Mouse (Mus musculus): ENCODE data around the gene Klkb1. TPM values are rescaled to one million over a fixed set of nuclear protein-coding genes. Genes with fewer than 3 reads are reported as not detected.

The Klkb1 gene
- total and polyA plus RNA-seq, 2 experiments from 2014 or later = not detected

GRCm38 (mm10) chr8:45310967-45311366 lies 16.3 kb upstream of the Klkb1 start:
- WGBS = 79% methylated on average over 4 of the region's 4 CpGs
- H3K4me3 ChIP-seq (ENCODE audit: low read depth, low read length) = no peak overlapping the region
- no peaks in the 10 kb centered on the region for H3K9me3 ChIP-seq (replicated peaks; ENCODE audit: control insufficient read depth, low read length)
- no peaks in the 10 kb centered on the region for H3K27me3 ChIP-seq (ENCODE audit: control insufficient read depth, insufficient read depth, low read length)
- no peaks in the 10 kb centered on the region for H3K4me1 ChIP-seq (ENCODE audit: control insufficient read depth, insufficient read depth)
- no peak for DNase-seq (ENCODE audit: low spot score)
- TF ChIP-seq EP300 (IDR thresholded peaks at IDR 0.05; ENCODE audit: low read depth) = no peak
- no peak for TF ChIP-seq CTCF (IDR thresholded peaks at IDR 0.05; ENCODE audit: low read depth)
- ATAC-seq (ENCODE audit: insufficient read depth, low read depth) = no peak
- no peak overlapping the region for H3K9ac ChIP-seq (replicated peaks; ENCODE audit: low read depth, low read length)
- H3K4me2 ChIP-seq (ENCODE audit: low read depth, low read length) = no peak overlapping the region
- no peaks in the 10 kb centered on the region for H3K36me3 ChIP-seq (replicated peaks; ENCODE audit: control insufficient read depth, insufficient read depth, low read length)
- H3K27ac ChIP-seq (ENCODE audit: low read depth) = no peak overlapping the region

GRCm38 (mm10) chr8:45308366-45308765 lies 13.7 kb upstream of the Klkb1 start, which contains the start of gene Gm45753:
TSS of gene Gm45753 (minus strand) at chr8:45308466.
- Histone ChIP-seq H3K4me2 (ENCODE audit: low read depth, low read length) (no peak within 1 kb of the TSS), H3K36me3 (replicated peaks; ENCODE audit: control insufficient read depth, insufficient read depth, low read length) (no peaks in the 10 kb centered on the region), H3K27ac (ENCODE audit: low read depth) (no peak within 1 kb of the TSS), H3K4me1 (ENCODE audit: control insufficient read depth, insufficient read depth) (no peaks in the 10 kb centered on the region), H3K9ac (replicated peaks; ENCODE audit: low read depth, low read length) (no peak within 1 kb of the TSS), H3K4me3 (ENCODE audit: low read depth, low read length) (no peak within 1 kb of the TSS), H3K9me3 (replicated peaks; ENCODE audit: control insufficient read depth, low read length) (no peaks in the 10 kb centered on the region), H3K27me3 (ENCODE audit: control insufficient read depth, insufficient read depth, low read length) (no peaks in the 10 kb centered on the region)
- ATAC-seq (ENCODE audit: insufficient read depth, low read depth) (no peak), DNase-seq (ENCODE audit: low spot score) (no peak)
- WGBS = 88% methylated on average over 13 of the region's 13 CpGs
- TF ChIP-seq EP300 (IDR thresholded peaks at IDR 0.05; ENCODE audit: low read depth) (no peak), CTCF (IDR thresholded peaks at IDR 0.05; ENCODE audit: low read depth) (no peak)

GRCm38 (mm10) chr8:45305479-45305878 lies 10.8 kb upstream of the Klkb1 start:
- no peaks in the 10 kb centered on the region for H3K27me3 ChIP-seq (ENCODE audit: control insufficient read depth, insufficient read depth, low read length)
- H3K9ac ChIP-seq (replicated peaks; ENCODE audit: low read depth, low read length) = no peak overlapping the region
- DNase-seq (ENCODE audit: low spot score) (no peak), ATAC-seq (ENCODE audit: insufficient read depth, low read depth) (no peak)
- no peak overlapping the region for H3K4me3 ChIP-seq (ENCODE audit: low read depth, low read length)
- no peaks in the 10 kb centered on the region for H3K4me1 ChIP-seq (ENCODE audit: control insufficient read depth, insufficient read depth)
- no peaks in the 10 kb centered on the region for H3K36me3 ChIP-seq (replicated peaks; ENCODE audit: control insufficient read depth, insufficient read depth, low read length)
- H3K27ac ChIP-seq (ENCODE audit: low read depth) = no peak overlapping the region
- H3K9me3 ChIP-seq (replicated peaks; ENCODE audit: control insufficient read depth, low read length) = no peaks in the 10 kb centered on the region
- 86% methylated on average over 1 of the region's 1 CpGs for WGBS
- TF ChIP-seq EP300 (IDR thresholded peaks at IDR 0.05; ENCODE audit: low read depth) = no peak
- no peak for TF ChIP-seq CTCF (IDR thresholded peaks at IDR 0.05; ENCODE audit: low read depth)
- no peak overlapping the region for H3K4me2 ChIP-seq (ENCODE audit: low read depth, low read length)

- Histone ChIP-seq H3K27ac (ENCODE audit: low read depth) (no peak overlapping the region), H3K9ac (replicated peaks; ENCODE audit: low read depth, low read length) (no peak overlapping the region), H3K4me3 (ENCODE audit: low read depth, low read length) (no peak overlapping the region), H3K4me2 (ENCODE audit: low read depth, low read length) (no peak overlapping the region), H3K4me1 (ENCODE audit: control insufficient read depth, insufficient read depth) (no peaks in the 10 kb centered on the region), H3K36me3 (replicated peaks; ENCODE audit: control insufficient read depth, insufficient read depth, low read length) (no peaks in the 10 kb centered on the region), H3K27me3 (ENCODE audit: control insufficient read depth, insufficient read depth, low read length) (no peaks in the 10 kb centered on the region), H3K9me3 (replicated peaks; ENCODE audit: control insufficient read depth, low read length) (no peaks in the 10 kb centered on the region)
- WGBS = 87% methylated on average over 3 of the region's 3 CpGs
- no peak for ATAC-seq (ENCODE audit: insufficient read depth, low read depth)
- TF ChIP-seq CTCF (IDR thresholded peaks at IDR 0.05; ENCODE audit: low read depth) (no peak), EP300 (IDR thresholded peaks at IDR 0.05; ENCODE audit: low read depth) (no peak)
- no peak for DNase-seq (ENCODE audit: low spot score)
These were observed 9.7 kb upstream of the Klkb1 start for GRCm38 (mm10) chr8:45304354-45304753.

GRCm38 (mm10) chr8:45302390-45302789 lies 7.7 kb upstream of the Klkb1 start:
- 77% methylated on average over 8 of the region's 8 CpGs for WGBS
- no peaks in the 10 kb centered on the region for H3K27me3 ChIP-seq (ENCODE audit: control insufficient read depth, insufficient read depth, low read length)
- ATAC-seq (ENCODE audit: insufficient read depth, low read depth) = no peak

GRCm38 (mm10) chr8:45295276-45295675 lies 617 bp upstream of the Klkb1 start:
- H3K9ac ChIP-seq (replicated peaks; ENCODE audit: low read depth, low read length) = no peak overlapping the region
- H3K4me1 ChIP-seq (ENCODE audit: control insufficient read depth, insufficient read depth) = no peaks in the 10 kb centered on the region
- ATAC-seq (ENCODE audit: insufficient read depth, low read depth) (no peak), DNase-seq (ENCODE audit: low spot score) (no peak)
- H3K36me3 ChIP-seq (replicated peaks; ENCODE audit: control insufficient read depth, insufficient read depth, low read length) = no peaks in the 10 kb centered on the region
- H3K4me2 ChIP-seq (ENCODE audit: low read depth, low read length) = no peak overlapping the region
- WGBS = 81% methylated on average over 6 of the region's 6 CpGs
- no peaks in the 10 kb centered on the region for H3K27me3 ChIP-seq (ENCODE audit: control insufficient read depth, insufficient read depth, low read length)
- no peak overlapping the region for H3K4me3 ChIP-seq (ENCODE audit: low read depth, low read length)
- TF ChIP-seq CTCF (IDR thresholded peaks at IDR 0.05; ENCODE audit: low read depth) (no peak), EP300 (IDR thresholded peaks at IDR 0.05; ENCODE audit: low read depth) (no peak)
- H3K9me3 ChIP-seq (replicated peaks; ENCODE audit: control insufficient read depth, low read length) = no peaks in the 10 kb centered on the region
- no peak overlapping the region for H3K27ac ChIP-seq (ENCODE audit: low read depth)

More at GRCm38 (mm10) chr8:45302390-45302789, 7.7 kb upstream of the Klkb1 start:
- H3K4me1 ChIP-seq (ENCODE audit: control insufficient read depth, insufficient read depth) = no peaks in the 10 kb centered on the region
- H3K9ac ChIP-seq (replicated peaks; ENCODE audit: low read depth, low read length) = no peak overlapping the region
- no peaks in the 10 kb centered on the region for H3K9me3 ChIP-seq (replicated peaks; ENCODE audit: control insufficient read depth, low read length)
- no peaks in the 10 kb centered on the region for H3K36me3 ChIP-seq (replicated peaks; ENCODE audit: control insufficient read depth, insufficient read depth, low read length)
- no peak overlapping the region for H3K4me2 ChIP-seq (ENCODE audit: low read depth, low read length)
- no peak for DNase-seq (ENCODE audit: low spot score)
- H3K4me3 ChIP-seq (ENCODE audit: low read depth, low read length) = no peak overlapping the region
- TF ChIP-seq CTCF (IDR thresholded peaks at IDR 0.05; ENCODE audit: low read depth) (no peak), EP300 (IDR thresholded peaks at IDR 0.05; ENCODE audit: low read depth) (no peak)
- H3K27ac ChIP-seq (ENCODE audit: low read depth) = no peak overlapping the region

Data from heart, postnatal 0 days (tissue).